Mouse (Mus musculus) G1E (cell line): Measurements from ENCODE around the gene Srms. TPM values are rescaled to one million over a fixed set of nuclear protein-coding genes. Genes with fewer than 3 reads are reported as not detected.

Experiments used
- ATAC-seq: 2 replicates; pipeline ENCODE4 v1.8.0; 2016; ENCODE audit warnings: mild to moderate bottlenecking; ENCODE audit not compliant: insufficient number of reproducible peaks, poor library complexity, low FRiP score, severe bottlenecking; ENCODE audit errors: extremely low read depth
- DNase-seq: peaks from one replicate; pipeline ENCODE4 v3.0.0; 2012; ENCODE audit warnings: low spot score
- H3K27me3 ChIP-seq: 2 replicates; pipeline ENCODE4 v1.6.1; 2012; ENCODE audit warnings: mild to moderate bottlenecking, low read length, inconsistent platforms; ENCODE audit not compliant: insufficient read depth
- H3K36me3 ChIP-seq: replicated peaks from 2 replicates; pipeline ENCODE3; 2012; ENCODE audit warnings: mild to moderate bottlenecking, inconsistent platforms
- H3K4me1 ChIP-seq: 2 replicates; pipeline ENCODE4 v1.6.1; 2012; ENCODE audit warnings: low read depth, low read length, inconsistent platforms, mixed read lengths; ENCODE audit not compliant: insufficient read depth
- H3K4me3 ChIP-seq: 2 replicates; pipeline ENCODE4 v1.5.1; 2012; ENCODE audit warnings: low read depth, mild to moderate bottlenecking, inconsistent platforms, low read length, moderate library complexity, mixed read lengths
- H3K9me3 ChIP-seq: replicated peaks from 2 replicates; pipeline ENCODE4 v1.6.1; 2012; ENCODE audit warnings: inconsistent platforms
- CTCF ChIP-seq: IDR thresholded peaks from 2 replicates; pipeline ENCODE4 v1.5.1; 2012; ENCODE audit warnings: low read depth, low read length, inconsistent platforms, mixed read lengths
- GATA1 ChIP-seq: IDR thresholded peaks from 2 replicates; pipeline ENCODE4 v1.6.1; 2012; ENCODE audit warnings: borderline replicate concordance, low read length, inconsistent platforms, mixed read lengths
- GATA2 ChIP-seq: IDR thresholded peaks from 2 replicates; pipeline ENCODE4 v1.6.1; 2012; ENCODE audit warnings: low read depth, low read length, inconsistent platforms, borderline replicate concordance
- POLR2AphosphoS5 ChIP-seq: IDR thresholded peaks from 2 replicates; pipeline ENCODE4 v1.6.1; 2012; ENCODE audit warnings: low read depth, low read length, inconsistent platforms; ENCODE audit not compliant: insufficient replicate concordance
- TAL1 ChIP-seq: conservative IDR thresholded peaks from 2 replicates; pipeline ENCODE4 v1.6.1; 2012; ENCODE audit warnings: low read depth, low read length, inconsistent platforms, mixed read lengths
- polyA plus RNA-seq: library from polyadenylated mRNA; stranded (reverse); fragments of >175 nt; gene quantifications from 2 replicates; pipeline ENCODE4 v1.2.3, GENCODE M21; 2012
- total RNA-seq, 2 experiments: library from RNA; stranded (forward) in 1 of 2; stranded (reverse) in 1 of 2; fragments of 200-1000 nt in 1 of 2; fragments of >200 nt in 1 of 2; fragmentation: Nextera tagmentation in 1 of 2; gene quantifications; 2 replicates each; pipeline ENCODE4 v1.2.3; 2014 to 2017

Srms gene
- total and polyA plus RNA-seq, 3 experiments = 0.30 TPM; not detected in 2

DNA sequence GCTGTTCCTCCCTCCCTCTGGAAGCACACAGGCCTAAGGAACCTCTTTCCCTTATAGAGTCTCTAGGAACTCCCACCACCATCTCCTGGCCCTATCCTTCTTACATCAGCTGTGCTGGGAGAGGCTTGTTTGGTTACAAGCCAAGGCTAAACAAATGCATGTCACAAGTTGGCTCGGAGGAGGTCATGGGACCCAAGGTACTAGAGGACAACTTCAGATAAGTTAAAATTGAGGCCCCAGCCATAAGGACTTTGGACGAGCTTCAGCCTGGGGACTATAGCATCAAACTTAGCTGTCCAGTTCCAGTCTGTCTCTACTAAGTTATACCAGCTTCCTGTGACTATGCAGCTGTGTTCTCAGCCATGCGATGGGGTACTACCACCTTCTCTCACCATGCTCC, 14.1 kb upstream of the Srms start:
- no peak for DNase-seq
- TF ChIP-seq TAL1 = no peak
- no peak for TF ChIP-seq GATA1
- TF ChIP-seq GATA2 = no peak
- TF ChIP-seq CTCF = no peak
- no peak for TF ChIP-seq POLR2AphosphoS5
- ATAC-seq = no peak
- no peaks in the 10 kb centered on the region for H3K9me3 ChIP-seq
- H3K27me3 ChIP-seq = peaks cover under 1% of the 10 kb centered on the region; the same call in 1 of the 2 replicates
- H3K36me3 ChIP-seq = peaks cover 59% of the 10 kb centered on the region
- H3K4me1 ChIP-seq = no peaks in the 10 kb centered on the region
- no peak overlapping the region for H3K4me3 ChIP-seq

DNA sequence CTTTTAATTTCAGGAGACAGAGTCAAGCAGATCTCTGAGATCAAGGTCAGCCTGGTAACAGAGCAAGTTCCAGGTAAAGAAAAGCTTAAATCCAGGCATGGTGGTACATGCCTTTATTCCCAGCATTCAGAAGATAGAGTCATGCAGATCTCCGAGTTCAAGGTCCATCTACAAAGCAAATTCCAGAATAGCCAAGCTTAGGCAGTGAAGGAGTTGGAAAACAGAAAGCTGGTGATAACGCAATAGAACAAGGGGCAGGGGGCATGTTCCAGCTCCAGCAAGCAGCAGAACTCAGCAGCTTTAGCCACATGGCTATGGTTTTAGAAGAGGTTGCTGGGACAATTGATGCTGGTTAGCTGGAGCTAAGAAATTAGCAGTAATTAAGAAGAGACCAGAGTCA, 12.0 kb upstream of the Srms start:
- no peak for TF ChIP-seq TAL1
- Histone ChIP-seq H3K36me3 (peaks cover 38% of the 10 kb centered on the region), H3K4me1 (no peaks in the 10 kb centered on the region), H3K4me3 (no peak overlapping the region), H3K27me3 (peaks cover 11% of the 10 kb centered on the region; the same call in 1 of the 2 replicates), H3K9me3 (no peaks in the 10 kb centered on the region)
- ATAC-seq = no peak
- no peak for DNase-seq

DNA sequence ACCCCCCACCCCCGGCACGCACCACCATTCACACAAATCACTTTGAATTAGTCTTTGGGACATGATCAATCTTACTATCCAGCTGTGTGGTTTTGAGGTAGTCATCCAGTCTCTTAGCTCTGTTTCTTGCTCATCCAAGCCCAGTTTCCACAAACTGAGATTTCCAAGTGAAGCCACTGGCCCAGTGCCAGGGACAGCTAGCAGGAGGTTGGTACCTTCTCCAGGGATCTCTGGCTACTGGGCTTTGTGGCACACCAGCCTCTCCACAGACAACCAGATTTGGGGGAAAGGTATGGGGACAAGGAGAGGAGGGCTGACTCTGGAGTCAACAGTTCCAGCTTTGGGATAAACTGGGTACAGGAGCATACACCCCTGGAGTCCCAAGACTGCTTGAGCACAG, 7.4 kb upstream of the Srms start:
- H3K4me3 ChIP-seq = no peak overlapping the region
- TF ChIP-seq GATA2 = no peak
- TF ChIP-seq TAL1 = no peak
- no peak for TF ChIP-seq POLR2AphosphoS5
- no peak for TF ChIP-seq CTCF
- no peak for TF ChIP-seq GATA1

DNA sequence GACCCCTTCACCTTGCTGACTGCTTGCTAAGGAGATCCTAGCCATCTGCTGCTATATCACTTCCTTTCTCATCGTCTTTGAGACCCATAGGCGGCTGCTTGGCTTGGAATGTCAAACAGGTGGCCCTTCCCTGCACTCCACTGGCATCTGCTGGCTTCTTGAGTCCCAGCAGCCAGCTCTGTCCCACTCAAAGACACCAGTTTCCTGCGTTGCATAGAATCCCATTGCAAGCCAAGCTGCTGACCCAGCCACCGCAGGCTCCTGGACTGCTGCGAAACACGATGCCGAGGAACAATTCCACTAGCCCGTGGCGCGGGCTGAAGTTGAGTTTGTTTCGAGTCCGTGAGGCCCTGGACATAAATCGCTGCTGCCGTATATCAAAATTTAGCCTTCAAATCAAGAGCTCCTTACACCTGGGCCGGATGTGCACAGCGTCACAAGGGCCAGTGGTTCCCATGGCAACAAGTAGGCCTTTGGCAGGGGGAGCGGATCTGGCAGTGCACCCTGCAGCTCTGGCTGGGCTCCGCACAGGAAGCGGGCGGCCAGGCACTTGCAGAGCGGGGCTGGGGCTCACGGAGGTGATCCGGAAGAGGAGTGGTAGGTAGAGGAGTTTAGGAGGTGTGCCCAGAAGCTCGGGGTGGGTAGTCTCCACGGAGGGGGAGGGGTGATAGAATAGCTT, 6.7 kb upstream of the Srms start, which contains the start of gene Fndc11:
TSS of gene Fndc11 (plus strand) at position 476 of the 679 bp plus-strand sequence.
- TF ChIP-seq POLR2AphosphoS5 (no peak), GATA2 (no peak), TAL1 (no peak), GATA1 (no peak), CTCF (no peak)
- H3K36me3 ChIP-seq = no peaks in the 10 kb centered on the region
- H3K9me3 ChIP-seq = no peaks in the 10 kb centered on the region
- no peaks in the 10 kb centered on the region for H3K4me1 ChIP-seq
- no peak within 1 kb of the TSS for H3K4me3 ChIP-seq
- ATAC-seq (no peak), DNase-seq (no peak)
- peaks cover 19% of the 10 kb centered on the region for H3K27me3 ChIP-seq

More for the DNA sequence above, 7.4 kb upstream of the Srms start:
- DNase-seq (no peak), ATAC-seq (no peak)
- peaks cover 17% of the 10 kb centered on the region for H3K27me3 ChIP-seq
- H3K9me3 ChIP-seq = no peaks in the 10 kb centered on the region
- no peaks in the 10 kb centered on the region for H3K4me1 ChIP-seq
- no peaks in the 10 kb centered on the region for H3K36me3 ChIP-seq

DNA sequence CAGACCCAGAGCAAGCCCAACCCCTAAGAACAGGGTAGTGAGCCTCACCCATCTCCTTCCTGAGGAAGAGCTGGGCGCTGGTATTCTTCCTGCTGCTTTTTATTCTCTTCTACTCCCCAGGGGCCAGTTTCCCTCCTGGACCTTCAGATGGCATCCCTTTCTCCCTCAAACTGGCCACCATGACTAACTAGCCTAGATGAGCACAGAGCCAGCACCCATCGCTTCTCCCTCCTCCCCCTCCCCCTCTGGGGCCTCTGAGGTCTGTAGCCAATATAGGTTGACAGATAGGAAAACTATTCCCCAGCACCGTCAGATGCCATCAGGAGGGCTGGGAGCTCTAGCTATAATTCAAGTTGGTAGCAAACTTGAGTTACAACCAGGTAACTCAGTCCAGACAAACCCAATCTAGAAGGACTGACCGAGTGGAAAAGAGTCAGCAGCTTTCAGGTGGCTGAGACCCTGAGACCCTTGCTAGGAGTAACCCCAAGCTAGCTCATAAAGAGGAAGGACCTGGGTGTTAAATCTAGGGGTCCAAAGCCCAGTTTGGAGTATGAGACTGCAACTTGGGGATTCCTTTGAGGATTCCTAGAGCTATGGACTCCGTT, 6.0 kb upstream of the Srms start:
- Histone ChIP-seq H3K36me3 (no peaks in the 10 kb centered on the region), H3K27me3 (peaks cover 23% of the 10 kb centered on the region), H3K4me1 (no peaks in the 10 kb centered on the region), H3K4me3 (no peak overlapping the region), H3K9me3 (no peaks in the 10 kb centered on the region)
- no peak for TF ChIP-seq GATA2
- TF ChIP-seq POLR2AphosphoS5 = no peak
- no peak for TF ChIP-seq GATA1
- no peak for TF ChIP-seq TAL1
- TF ChIP-seq CTCF = no peak
- no peak for DNase-seq
- no peak for ATAC-seq

DNA sequence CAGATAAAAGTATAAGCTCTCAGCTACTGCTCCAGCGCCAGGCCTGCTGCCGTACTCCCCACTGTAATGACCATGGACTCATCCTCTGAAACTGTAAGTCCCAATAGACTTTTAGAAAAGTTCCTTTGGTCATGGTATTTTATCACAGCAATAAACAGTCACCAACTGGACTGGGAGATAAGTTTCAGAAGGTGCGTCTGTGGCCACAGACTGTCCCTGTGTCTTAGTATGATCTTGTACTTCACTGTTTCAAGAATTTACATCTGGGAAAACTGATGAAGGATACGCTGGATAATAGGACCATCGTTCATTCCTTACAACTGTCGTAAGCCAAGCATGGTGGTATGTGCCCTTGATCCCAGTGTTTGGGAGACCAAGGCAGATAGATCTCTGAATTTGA, 3.1 kb upstream of the Srms start:
- Histone ChIP-seq H3K9me3 (no peaks in the 10 kb centered on the region), H3K27me3 (peaks cover 40% of the 10 kb centered on the region), H3K4me3 (no peak overlapping the region), H3K36me3 (no peaks in the 10 kb centered on the region), H3K4me1 (no peaks in the 10 kb centered on the region)
- TF ChIP-seq POLR2AphosphoS5 (no peak), GATA1 (no peak), TAL1 (no peak), CTCF (no peak), GATA2 (no peak)
- no peak for ATAC-seq
- no peak for DNase-seq
